In the genomic region with DNA sequence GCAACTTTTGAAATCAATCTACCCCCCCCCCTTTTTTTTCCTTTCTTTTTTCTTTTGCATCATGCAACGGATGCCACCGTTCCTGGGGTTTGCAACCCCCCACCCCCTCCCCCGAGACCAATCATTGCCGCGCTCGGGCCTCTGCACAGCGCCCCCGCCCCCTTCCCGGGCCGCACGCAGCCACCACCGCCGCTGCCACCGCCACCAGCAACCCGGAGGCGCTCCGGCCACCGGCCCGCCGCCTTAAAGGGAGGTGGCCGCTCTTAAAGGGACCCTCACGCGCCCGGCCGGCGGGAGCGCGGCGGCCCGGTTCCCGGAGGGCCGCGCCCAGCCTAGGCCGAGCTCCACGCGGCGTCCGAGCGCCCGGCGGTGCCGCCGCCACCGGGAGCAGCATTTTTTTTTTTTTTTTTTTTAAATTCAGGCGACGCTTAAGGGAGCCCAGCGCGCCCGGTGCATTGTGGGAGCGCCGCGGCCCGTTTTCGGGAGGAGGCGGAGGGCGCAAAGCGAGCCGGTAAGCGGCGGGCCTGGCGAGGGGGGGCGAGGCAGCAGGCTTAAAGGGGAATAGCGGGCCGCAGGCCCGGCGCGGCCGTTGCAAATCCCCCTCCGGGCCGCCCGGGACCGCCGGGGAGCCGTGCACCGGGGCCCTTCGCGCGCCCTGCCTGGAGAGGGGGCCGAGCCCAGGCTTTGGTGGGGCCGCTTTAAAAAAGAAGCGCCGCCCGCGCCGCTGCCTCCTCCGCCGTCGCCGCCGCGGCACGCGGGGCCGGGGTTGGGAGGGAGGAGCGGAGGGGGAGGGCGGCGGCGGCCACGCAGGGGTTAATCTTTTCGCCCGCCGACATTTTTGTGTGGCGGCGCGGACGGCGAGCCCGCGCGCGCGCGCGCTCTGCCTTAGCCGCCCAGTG, we compare ENCODE assay signal across 8 mouse cellular contexts. TPM values are rescaled to one million over a fixed set of nuclear protein-coding genes. Genes with fewer than 3 reads are reported as not detected.
DNase-seq lines count a peak whose midpoint lies in the region; ATAC-seq lines count a peak whose summit lies in the region.

TSS of gene Sephs1 (plus strand) at position 215 of the 899 bp plus-strand sequence.

- peak within 1 kb of the TSS; percentile 100 for H3K27ac ChIP-seq in embryonic facial prominence, embryonic 11.5 days (replicated peaks; ENCODE audit: low read depth, low read length)
- H3K27ac ChIP-seq in limb, embryonic 10.5 days: peak within 1 kb of the TSS; percentile 100
- peak within 1 kb of the TSS; percentile 100 for H3K27ac ChIP-seq in midbrain, embryonic 12.5 days (replicated peaks)

- H3K27me3 ChIP-seq in embryonic facial prominence, embryonic 11.5 days (ENCODE audit: control insufficient read depth, insufficient read depth, low read length): no peaks in the 10 kb centered on the region
- no peaks in the 10 kb centered on the region for H3K27me3 ChIP-seq in limb, embryonic 10.5 days (ENCODE audit: low read depth, poor library complexity, severe bottlenecking)
- 0 out of 2 replicates have a peak, but pooled peaks cover 3% of the 10 kb centered on the region for H3K27me3 ChIP-seq in midbrain, embryonic 12.5 days

- peaks cover 4% of the 10 kb centered on the region; the same call in 1 of the 2 replicates for H3K4me1 ChIP-seq in embryonic facial prominence, embryonic 11.5 days (ENCODE audit: control insufficient read depth, insufficient read depth, low read length)
- peaks cover 20% of the 10 kb centered on the region for H3K4me1 ChIP-seq in limb, embryonic 10.5 days
- H3K4me1 ChIP-seq in midbrain, embryonic 12.5 days: peaks cover 25% of the 10 kb centered on the region

- no peaks in the 10 kb centered on the region; the same call in none of the 2 replicates for H3K36me3 ChIP-seq in embryonic facial prominence, embryonic 11.5 days (replicated peaks; ENCODE audit: control insufficient read depth, insufficient read depth, low read depth, low read length)
- peaks cover 27% of the 10 kb centered on the region for H3K36me3 ChIP-seq in limb, embryonic 10.5 days
- peaks cover 21% of the 10 kb centered on the region for H3K36me3 ChIP-seq in midbrain, embryonic 12.5 days

- peak; percentile 83 for DNase-seq in 3134 (ENCODE audit: extremely low read depth, insufficient read length, low spot score)
- DNase-seq in adrenal gland, postnatal 25 days: peak; percentile 85
- peak; percentile 87 for DNase-seq in embryonic facial prominence, embryonic 11.5 days (ENCODE audit: low spot score)
- peak; percentile 98 for DNase-seq in heart, adult 11 months
- DNase-seq in kidney, adult 18-20 months: peak; percentile 90
- peak; percentile 88 for DNase-seq in limb, embryonic 10.5 days (ENCODE audit: low spot score)
- peak; percentile 75 for DNase-seq in skeletal muscle tissue, adult 2 months (ENCODE audit: low read depth, low spot score)

- WGBS in embryonic facial prominence, embryonic 11.5 days: under 1% methylated on average over 103 of the region's 115 CpGs
- WGBS in limb, embryonic 10.5 days: under 1% methylated on average over 115 of the region's 115 CpGs
- WGBS in midbrain, embryonic 12.5 days: under 1% methylated on average over 45 of the region's 115 CpGs

- peak within 1 kb of the TSS; percentile 67 for H3K4me3 ChIP-seq in embryonic facial prominence, embryonic 11.5 days (ENCODE audit: low read depth, low read length)
- peak within 1 kb of the TSS; percentile 95 for H3K4me3 ChIP-seq in limb, embryonic 10.5 days
- H3K4me3 ChIP-seq in midbrain, embryonic 12.5 days: peak within 1 kb of the TSS; percentile 97

- ATAC-seq in embryonic facial prominence, embryonic 11.5 days (replicated peaks; ENCODE audit: insufficient number of reproducible peaks, low FRiP score, low TSS enrichment, low read depth): peak; percentile 73
- ATAC-seq in midbrain, embryonic 12.5 days (ENCODE audit: low FRiP score, low read depth): peak; percentile 84

- peak within 1 kb of the TSS; percentile 69 for H3K4me2 ChIP-seq in embryonic facial prominence, embryonic 11.5 days (ENCODE audit: low read depth, low read length)
- H3K4me2 ChIP-seq in midbrain, embryonic 12.5 days (replicated peaks): peak within 1 kb of the TSS; percentile 77

- no peaks in the 10 kb centered on the region for H3K9me3 ChIP-seq in embryonic facial prominence, embryonic 11.5 days (replicated peaks; ENCODE audit: control insufficient read depth, low read length)
- no peaks in the 10 kb centered on the region for H3K9me3 ChIP-seq in limb, embryonic 10.5 days (replicated peaks)
- no peaks in the 10 kb centered on the region for H3K9me3 ChIP-seq in midbrain, embryonic 12.5 days

- peak within 1 kb of the TSS; percentile 98 for H3K9ac ChIP-seq in embryonic facial prominence, embryonic 11.5 days (replicated peaks; ENCODE audit: low read length)
- H3K9ac ChIP-seq in midbrain, embryonic 12.5 days (replicated peaks): peak within 1 kb of the TSS; percentile 98

RNA-seq across cellular contexts. Expression of gene Sephs1, which starts in this region (rescaled TPM):
- total RNA-seq in adrenal gland, postnatal 25 days (2021): 64.0 and 71.0 TPM in 2 replicates
- 148 and 156 TPM in 2 replicates for polyA plus RNA-seq in embryonic facial prominence, embryonic 11.5 days (2014; fragmentation: Nextera tagmentation; extraction: Ambion mirVana)
- polyA plus RNA-seq in limb, embryonic 10.5 days (2016; fragmentation: Nextera tagmentation; extraction: Ambion mirVana): 139 and 147 TPM in 2 replicates
- polyA plus RNA-seq in midbrain, embryonic 12.5 days (2016; fragmentation: Nextera tagmentation; extraction: Ambion mirVana): 124 and 132 TPM in 2 replicates

Comparison
In these comparisons a context has a peak if more than half of its experiments do, and no peak if none do; other contexts are left out.
1. Peak in every context shown above with its lines: DNase-seq, ATAC-seq, H3K4me3 ChIP-seq and H3K27ac ChIP-seq.